Mouse (Mus musculus): Measurements from ENCODE around the gene D630023F18Rik.

Gene D630023F18Rik

GRCm38 (mm10) chr1:65122574-65123372, at the start of gene D630023F18Rik:
D630023F18Rik (minus strand) TSS chr1:65123214.
- in situ Hi-C loops (cut with MboI; ENCODE audit: low pct_unique_long_range_greater_than_20kb in 1 of 2, low sequenced_read_pairs in 2 of 2, unreplicated experiment in 1 of 2): no loop called here

- in situ Hi-C loops (cut with MboI; ENCODE audit: low pct_unique_long_range_greater_than_20kb in 1 of 2, low sequenced_read_pairs in 2 of 2, unreplicated experiment in 1 of 2): loop anchor here (10.0 kb wide), 1 partner anchor 127 kb away; no protein-coding TSS in a partner anchor
These were observed 48.6 kb upstream of the D630023F18Rik start for GRCm38 (mm10) chr1:65171579-65171978.

GRCm38 (mm10) chr1:65169947-65170346, 46.9 kb upstream of the D630023F18Rik start:
- in situ Hi-C loops (cut with MboI; ENCODE audit: low pct_unique_long_range_greater_than_20kb in 1 of 2, low sequenced_read_pairs in 2 of 2, unreplicated experiment in 1 of 2): loop anchor here (10.0 kb wide), 1 partner anchor 125 kb away; no protein-coding TSS in a partner anchor

DNA sequence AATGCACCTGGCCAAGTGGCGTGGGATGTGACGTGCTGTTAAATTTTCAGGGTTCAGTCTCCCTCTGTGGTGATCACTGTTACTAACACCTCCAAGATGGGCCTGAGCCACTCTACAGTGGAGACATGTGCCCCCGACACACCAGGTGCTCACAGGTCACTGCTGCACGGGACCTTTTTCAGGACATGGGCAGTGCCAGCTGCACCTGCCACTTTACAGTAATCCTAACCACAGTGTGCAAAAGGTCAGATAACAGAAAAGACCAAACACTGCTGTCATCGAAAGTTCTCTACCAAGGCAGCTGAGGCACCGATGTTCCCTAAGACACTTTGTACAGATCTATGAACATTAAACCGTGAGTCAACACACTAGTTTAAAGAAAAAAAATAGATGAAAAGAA, 46.5 kb upstream of the D630023F18Rik start:
- in situ Hi-C loops (cut with MboI; ENCODE audit: low pct_unique_long_range_greater_than_20kb in 1 of 2, low sequenced_read_pairs in 2 of 2, unreplicated experiment in 1 of 2): no loop called here

DNA sequence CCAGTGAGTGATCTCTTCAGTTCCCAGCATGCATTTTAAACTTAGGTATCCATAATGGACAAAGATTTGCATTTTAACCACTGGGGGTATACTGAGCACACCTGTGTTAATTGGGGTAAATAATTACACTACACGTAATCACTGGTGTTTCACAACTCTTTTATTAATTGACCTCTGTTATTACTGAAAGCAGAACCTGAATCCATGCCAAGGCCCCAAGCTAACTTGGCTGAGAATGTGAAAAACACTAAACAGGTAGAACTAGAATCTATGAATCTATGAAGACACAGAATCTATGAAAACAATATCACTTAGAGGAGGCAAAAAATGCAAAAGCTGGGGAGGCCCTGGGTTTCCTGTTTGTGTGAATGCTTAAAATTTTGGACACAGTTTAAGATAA, 44.5 kb upstream of the D630023F18Rik start:
- in situ Hi-C loops (cut with MboI; ENCODE audit: low pct_unique_long_range_greater_than_20kb in 1 of 2, low sequenced_read_pairs in 2 of 2, unreplicated experiment in 1 of 2): no loop called here

DNA sequence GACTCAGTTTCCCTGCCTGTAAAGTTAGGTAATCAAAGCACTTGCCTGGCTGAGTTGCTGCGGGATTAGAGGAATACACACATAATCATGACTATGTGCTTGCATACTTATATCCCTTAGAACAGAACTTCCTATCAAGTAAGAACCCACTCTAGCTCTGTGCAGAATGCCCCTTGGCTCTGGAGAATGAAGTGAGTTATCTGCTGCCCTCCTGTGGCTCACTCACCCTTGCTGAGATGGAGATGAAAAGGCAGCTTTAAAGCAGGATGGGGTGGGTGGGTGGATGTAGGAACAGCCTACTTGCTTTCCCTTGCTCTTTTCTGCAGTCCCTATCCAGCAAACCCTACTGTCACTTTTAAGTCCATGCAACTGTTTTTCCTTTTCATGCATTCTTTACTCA, 39.2 kb upstream of the D630023F18Rik start:
- in situ Hi-C loops (cut with MboI; ENCODE audit: low pct_unique_long_range_greater_than_20kb in 1 of 2, low sequenced_read_pairs in 2 of 2, unreplicated experiment in 1 of 2): no loop called here

DNA sequence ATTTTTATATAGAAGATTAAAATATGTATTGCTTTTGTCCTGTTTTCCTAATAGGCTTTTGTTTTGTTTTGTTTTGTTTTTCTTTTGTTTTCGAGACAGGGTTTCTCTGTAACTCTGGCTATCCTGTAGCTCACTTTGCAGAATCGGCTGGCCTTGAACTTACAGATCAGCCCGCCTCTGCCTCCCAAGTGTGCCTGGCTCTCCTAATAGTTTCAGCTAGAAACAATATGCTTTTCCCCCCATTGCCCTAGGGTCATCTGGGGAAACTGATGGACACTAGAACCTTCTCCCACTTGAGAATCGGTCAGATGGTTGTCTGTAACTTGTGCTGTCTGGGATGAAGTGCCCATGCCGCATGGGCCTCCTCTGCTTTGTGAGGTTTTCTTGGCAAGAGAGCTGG, 33.1 kb upstream of the D630023F18Rik start:
- in situ Hi-C loops (cut with MboI; ENCODE audit: low pct_unique_long_range_greater_than_20kb in 1 of 2, low sequenced_read_pairs in 2 of 2, unreplicated experiment in 1 of 2): no loop called here

DNA sequence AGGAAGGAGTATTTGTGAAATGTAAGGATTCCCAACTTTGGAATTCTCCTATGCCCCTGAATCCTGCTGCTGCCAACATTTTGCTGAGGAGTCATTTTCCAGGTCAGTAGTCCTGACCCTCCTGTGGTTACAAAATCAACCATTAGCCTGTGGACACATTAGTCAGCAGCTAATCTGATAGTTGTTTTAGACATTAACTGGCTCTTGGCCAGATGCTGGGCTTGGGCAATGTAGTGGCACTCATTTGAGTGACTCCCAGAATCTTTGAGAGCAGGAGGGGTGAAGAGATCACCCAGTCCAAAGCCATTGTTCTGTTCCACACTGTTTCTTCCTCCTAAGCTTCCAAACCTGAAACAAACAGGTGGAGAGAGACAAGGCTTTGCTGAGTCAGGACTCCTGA, 31.8 kb upstream of the D630023F18Rik start:
- in situ Hi-C loops (cut with MboI; ENCODE audit: low pct_unique_long_range_greater_than_20kb in 1 of 2, low sequenced_read_pairs in 2 of 2, unreplicated experiment in 1 of 2): no loop called here

DNA sequence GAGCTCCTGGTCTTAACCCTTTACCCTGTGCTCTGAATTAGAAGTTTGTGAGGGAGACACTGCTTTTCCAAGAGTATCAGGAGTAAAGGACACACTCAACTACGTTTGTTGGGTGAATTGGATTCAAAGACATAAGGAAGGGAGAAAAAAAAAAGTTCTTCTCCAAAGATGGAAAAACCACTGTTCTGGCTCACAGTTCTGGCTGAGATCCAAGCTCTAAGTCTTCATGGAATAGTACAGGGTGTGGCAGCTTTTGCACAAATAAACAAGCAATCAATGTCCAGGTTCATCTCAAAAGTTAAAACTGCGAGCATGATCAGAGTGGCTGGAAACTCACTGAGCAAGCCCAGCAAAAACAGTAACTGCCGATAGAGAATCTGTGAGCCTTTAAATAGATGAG, 25.0 kb upstream of the D630023F18Rik start:
- in situ Hi-C loops (cut with MboI; ENCODE audit: low pct_unique_long_range_greater_than_20kb in 1 of 2, low sequenced_read_pairs in 2 of 2, unreplicated experiment in 1 of 2): no loop called here

GRCm38 (mm10) chr1:65147326-65147725, 24.3 kb upstream of the D630023F18Rik start:
- in situ Hi-C loops (cut with MboI; ENCODE audit: low pct_unique_long_range_greater_than_20kb in 1 of 2, low sequenced_read_pairs in 2 of 2, unreplicated experiment in 1 of 2): no loop called here

GRCm38 (mm10) chr1:65146601-65147000, 23.6 kb upstream of the D630023F18Rik start:
- in situ Hi-C loops (cut with MboI; ENCODE audit: low pct_unique_long_range_greater_than_20kb in 1 of 2, low sequenced_read_pairs in 2 of 2, unreplicated experiment in 1 of 2): no loop called here

DNA sequence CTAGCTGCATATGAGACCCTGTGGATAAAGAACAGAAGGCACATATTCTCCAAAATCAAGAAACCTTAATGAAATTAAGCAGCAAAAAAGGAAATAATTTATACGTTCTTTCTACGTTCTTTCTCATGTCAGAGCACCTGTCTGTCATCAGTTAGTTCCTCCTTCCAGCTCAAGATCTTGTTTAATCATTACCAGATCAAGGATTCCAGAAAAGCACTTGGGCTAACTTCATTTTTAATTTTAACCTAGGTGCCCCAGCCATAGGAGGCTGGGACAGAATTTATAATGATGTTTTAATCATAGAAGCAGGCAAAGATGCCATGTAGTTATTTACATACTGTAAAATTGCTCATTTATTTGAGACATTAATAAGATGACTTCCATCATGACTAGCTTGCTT, 21.8 kb upstream of the D630023F18Rik start:
- in situ Hi-C loops (cut with MboI; ENCODE audit: low pct_unique_long_range_greater_than_20kb in 1 of 2, low sequenced_read_pairs in 2 of 2, unreplicated experiment in 1 of 2): no loop called here

DNA sequence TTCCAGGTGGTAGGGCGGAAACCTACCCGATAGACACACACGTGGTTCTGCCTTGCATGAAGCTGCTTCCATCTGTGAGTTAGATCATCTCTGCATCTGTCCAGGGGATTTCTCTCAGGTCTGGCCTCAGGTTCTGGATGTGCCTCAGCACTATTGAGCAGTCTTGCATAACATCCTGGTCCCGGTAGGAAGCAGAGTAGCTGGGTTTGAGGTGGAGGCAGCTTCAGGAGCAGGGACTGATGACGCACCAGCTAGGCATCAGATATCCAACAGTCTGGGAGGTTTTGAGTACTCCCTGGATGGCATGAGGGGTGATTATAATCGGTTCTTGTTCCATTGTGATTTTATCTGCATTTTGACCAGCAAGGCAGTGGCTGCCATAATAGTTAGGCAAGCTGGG, 14.5 kb upstream of the D630023F18Rik start:
- in situ Hi-C loops (cut with MboI; ENCODE audit: low pct_unique_long_range_greater_than_20kb in 1 of 2, low sequenced_read_pairs in 2 of 2, unreplicated experiment in 1 of 2): no loop called here

DNA sequence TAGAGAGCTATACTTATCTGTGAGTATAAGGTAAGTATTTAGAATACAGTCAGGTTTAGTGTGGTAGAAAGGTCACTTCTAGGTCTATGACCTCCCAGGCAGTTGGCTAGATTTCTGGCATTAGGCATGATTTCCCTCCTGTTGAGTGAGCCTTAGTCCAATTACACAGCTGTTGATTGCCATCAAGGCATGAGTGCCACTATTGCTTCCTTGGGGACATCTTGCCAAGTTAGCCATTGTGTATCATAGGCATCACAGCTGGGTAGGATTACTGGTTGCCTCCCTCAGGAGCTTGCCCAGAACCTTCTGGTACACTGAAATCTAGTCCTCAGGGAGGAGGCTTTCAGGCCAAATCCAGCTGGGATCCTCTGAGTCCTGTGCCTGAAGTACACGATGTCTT, 9.8 kb upstream of the D630023F18Rik start:
- in situ Hi-C loops (cut with MboI; ENCODE audit: low pct_unique_long_range_greater_than_20kb in 1 of 2, low sequenced_read_pairs in 2 of 2, unreplicated experiment in 1 of 2): no loop called here

DNA sequence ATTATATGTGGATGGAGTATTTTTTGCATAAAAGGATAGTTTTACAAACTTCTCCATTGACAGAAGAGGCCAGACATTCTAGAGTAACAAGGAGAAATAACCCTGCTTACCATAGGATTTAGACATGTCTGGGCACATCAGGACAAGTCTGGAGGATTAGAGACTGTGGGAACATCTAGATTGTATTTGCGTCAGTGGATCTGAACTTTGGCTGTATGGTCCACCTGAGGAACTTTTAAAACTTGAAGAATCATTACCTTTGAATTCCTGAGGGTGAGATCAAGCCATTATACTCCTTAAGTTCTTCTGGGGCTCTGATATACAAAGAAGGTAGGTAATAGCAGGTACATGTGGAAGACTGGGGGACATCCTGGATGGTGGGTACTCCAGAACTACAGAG, 8.7 kb upstream of the D630023F18Rik start:
- in situ Hi-C loops (cut with MboI; ENCODE audit: low pct_unique_long_range_greater_than_20kb in 1 of 2, low sequenced_read_pairs in 2 of 2, unreplicated experiment in 1 of 2): no loop called here

- in situ Hi-C loops (cut with MboI; ENCODE audit: low pct_unique_long_range_greater_than_20kb in 1 of 2, low sequenced_read_pairs in 2 of 2, unreplicated experiment in 1 of 2): no loop called here
These were observed 7.2 kb upstream of the D630023F18Rik start for GRCm38 (mm10) chr1:65130226-65130625.

DNA sequence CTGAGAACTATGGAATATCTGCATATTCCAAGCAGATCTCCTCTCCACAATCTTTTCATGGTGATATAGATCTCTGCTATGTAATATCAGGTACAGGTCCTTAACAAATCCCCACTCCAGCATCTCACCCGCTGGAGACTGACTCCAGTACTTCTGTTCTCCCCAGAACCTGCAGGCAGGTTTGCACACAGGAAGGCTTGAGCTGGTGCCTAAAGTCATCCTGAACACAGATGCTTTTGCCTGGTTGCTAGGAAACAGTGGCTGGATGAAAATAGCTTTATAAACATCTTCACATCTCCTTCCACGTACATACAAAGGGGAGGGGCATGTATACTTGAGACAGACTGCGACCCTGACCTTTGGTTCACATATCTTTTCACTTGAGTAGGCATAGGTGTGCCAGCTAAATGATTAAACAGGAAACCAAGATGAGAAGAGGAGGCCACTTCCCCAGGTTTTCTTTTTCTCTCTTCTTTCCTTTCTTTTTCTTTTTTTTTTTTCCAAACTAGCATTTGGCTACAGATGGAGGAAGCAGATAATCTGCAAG, 6.7 kb upstream of the D630023F18Rik start:
- in situ Hi-C loops (cut with MboI; ENCODE audit: low pct_unique_long_range_greater_than_20kb in 1 of 2, low sequenced_read_pairs in 2 of 2, unreplicated experiment in 1 of 2): no loop called here

DNA sequence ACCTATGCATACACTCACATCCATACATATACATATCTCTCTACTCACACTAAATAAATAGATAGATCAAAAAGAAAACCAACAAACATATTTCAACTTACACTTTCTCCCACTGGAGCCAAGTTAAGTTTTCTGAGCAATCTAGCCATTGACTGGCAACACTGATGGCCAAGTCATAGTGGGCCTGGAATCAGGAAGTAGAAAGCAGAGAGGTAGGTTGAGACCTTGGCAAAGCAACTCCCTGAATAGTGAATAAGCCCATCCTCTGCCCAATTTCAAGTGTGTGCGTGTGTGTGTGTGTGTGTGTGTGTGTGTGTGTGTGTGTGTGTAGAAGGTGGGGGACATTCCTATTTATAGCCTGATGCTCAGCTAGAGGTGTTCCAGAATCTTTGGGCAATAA, 3.6 kb downstream of the D630023F18Rik start, which contains the start of gene Gm28845:
Gm28845 (minus strand) TSS at position 121 of the 400 bp plus-strand sequence.
- in situ Hi-C loops (cut with MboI; ENCODE audit: low pct_unique_long_range_greater_than_20kb in 1 of 2, low sequenced_read_pairs in 2 of 2, unreplicated experiment in 1 of 2): no loop called here

DNA sequence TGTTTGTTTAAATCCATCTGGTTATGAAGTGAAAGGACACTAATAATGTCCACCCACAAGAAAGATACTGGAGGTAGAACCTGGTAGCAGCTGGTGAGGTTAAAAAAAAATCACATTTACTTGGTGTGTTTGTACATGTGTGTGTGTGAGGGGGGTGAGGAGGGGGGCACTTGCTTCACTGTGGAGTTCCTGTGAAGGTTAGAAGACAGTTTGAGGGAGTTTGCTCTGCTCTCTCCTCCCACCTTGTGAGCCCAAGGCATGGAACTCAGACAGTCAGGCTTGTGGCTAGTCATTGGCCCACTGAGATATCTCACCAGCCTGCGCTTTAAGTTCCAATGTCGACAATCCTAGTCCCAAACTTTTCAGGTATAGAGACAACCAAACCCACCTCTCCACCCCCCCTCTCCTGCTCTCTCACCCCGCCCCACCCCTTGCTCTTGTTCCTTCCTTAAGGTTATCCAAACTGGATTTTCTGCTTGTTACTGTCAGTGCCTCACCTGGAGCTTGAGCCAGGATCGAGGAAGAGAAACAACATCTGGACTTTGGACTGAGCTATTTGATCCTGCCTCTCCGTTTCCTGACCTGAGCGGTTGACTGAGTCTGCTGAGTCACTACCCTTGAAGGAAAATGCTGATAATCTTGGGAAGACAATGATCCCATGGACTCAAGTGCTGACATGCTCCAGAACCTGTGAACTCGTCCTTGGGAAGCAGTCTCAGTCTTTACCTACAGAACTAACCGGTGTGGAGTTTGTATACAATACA, 4.7 kb downstream of the D630023F18Rik start:
- in situ Hi-C loops (cut with MboI; ENCODE audit: low pct_unique_long_range_greater_than_20kb in 1 of 2, low sequenced_read_pairs in 2 of 2, unreplicated experiment in 1 of 2): no loop called here

All from mouse embryonic stem cell (cell line).